In genomic region chr10:125271448-125271847, GRCm38 (mm10) we compare ENCODE assay signal across 20 mouse cellular contexts.
DNase-seq lines count a peak whose midpoint lies in the region; ATAC-seq and TF ChIP-seq lines count a peak whose summit lies in the region.
"Had no signal": no experiment of that assay in that cellular context is flagged by ENCODE, and none has a peak within 500 bp of the region (broad histone marks: within the 10 kb centered on the region; RNA-seq: fewer than 3 reads in every experiment).

No protein-coding gene starts in this region.

- DNase-seq in liver, embryonic 11.5 days (ENCODE audit: low spot score) = no peak
- DNase-seq in lung, adult 2 months = peak; percentile 21
- peak; percentile 41 for DNase-seq in lung, postnatal 36 days
- no peak for DNase-seq in gastrocnemius, postnatal 25 days
- DNase-seq in forebrain, embryonic 10.5 days (ENCODE audit: extremely low spot score, low spot score) = no peak
- no peak for DNase-seq in spleen, adult 18-20 months
- DNase-seq: adrenal gland, postnatal 25 days; cerebellum, adult 11-12 months; cerebellum, postnatal 14 days; heart, adult 11 months; kidney, adult 9 months had no signal

- WGBS in liver, embryonic 15.5 days (ENCODE audit: insufficient replicate concordance) = 45% methylated on average over 5 of the region's 5 CpGs
- WGBS in liver, embryonic 11.5 days = 60% methylated on average over 5 of the region's 5 CpGs
- WGBS in lung, adult 2 months = 44% methylated on average over 5 of the region's 5 CpGs
- 82% methylated on average over 5 of the region's 5 CpGs for WGBS in stomach, embryonic 14.5 days
- WGBS in forebrain, embryonic 10.5 days = 88% methylated on average over 5 of the region's 5 CpGs

- no peaks in the 10 kb centered on the region for H3K27me3 ChIP-seq in liver, embryonic 15.5 days
- no peaks in the 10 kb centered on the region for H3K27me3 ChIP-seq in liver, embryonic 11.5 days (replicated peaks; ENCODE audit: control insufficient read depth, insufficient read depth, low read length)
- H3K27me3 ChIP-seq in stomach, embryonic 14.5 days (ENCODE audit: control insufficient read depth, insufficient read depth, low read length) = no peaks in the 10 kb centered on the region
- H3K27me3 ChIP-seq in forebrain, embryonic 10.5 days (ENCODE audit: poor library complexity, severe bottlenecking) = no peaks in the 10 kb centered on the region
- H3K27me3 ChIP-seq: forebrain, embryonic 12.5 days; heart, embryonic 12.5 days; midbrain, embryonic 12.5 days; neural tube, embryonic 13.5 days had no signal

- no peak for TF ChIP-seq POLR2A in lung, adult 2 months (IDR thresholded peaks at IDR 0.05; ENCODE audit: borderline replicate concordance, extremely low read depth, low read depth, low read length)

- 0 out of 2 replicates have a peak, but pooled peaks have one; percentile 25 for ATAC-seq in liver, embryonic 15.5 days (ENCODE audit: insufficient read depth)
- ATAC-seq in liver, embryonic 11.5 days (replicated peaks; ENCODE audit: low FRiP score) = no peak
- no peak for ATAC-seq in stomach, embryonic 14.5 days (ENCODE audit: insufficient number of reproducible peaks, insufficient read depth, low FRiP score, low read depth)
- ATAC-seq: activated CD4-positive, CD25-positive, alpha-beta regulatory T cell, adult 4 months had no signal

- H3K4me2 ChIP-seq in liver, embryonic 15.5 days = no peak overlapping the region
- no peak overlapping the region for H3K4me2 ChIP-seq in liver, embryonic 11.5 days
- no peak overlapping the region for H3K4me2 ChIP-seq in stomach, embryonic 14.5 days (replicated peaks; ENCODE audit: low read depth, low read length)
- H3K4me2 ChIP-seq: forebrain, embryonic 12.5 days; heart, embryonic 12.5 days; hindbrain, embryonic 14.5 days; midbrain, embryonic 12.5 days; neural tube, embryonic 13.5 days had no signal

- no peaks in the 10 kb centered on the region for H3K36me3 ChIP-seq in liver, embryonic 15.5 days (replicated peaks)
- H3K36me3 ChIP-seq in liver, embryonic 11.5 days (ENCODE audit: control insufficient read depth, insufficient read depth, low read length) = no peaks in the 10 kb centered on the region
- H3K36me3 ChIP-seq in stomach, embryonic 14.5 days (ENCODE audit: control insufficient read depth, insufficient read depth, low read length) = no peaks in the 10 kb centered on the region
- H3K36me3 ChIP-seq in forebrain, embryonic 10.5 days (replicated peaks) = no peaks in the 10 kb centered on the region
- H3K36me3 ChIP-seq: forebrain, embryonic 12.5 days; G1E; heart, embryonic 12.5 days; midbrain, embryonic 12.5 days; neural tube, embryonic 13.5 days had no signal

- no peak overlapping the region for H3K9ac ChIP-seq in liver, embryonic 15.5 days
- no peak overlapping the region for H3K9ac ChIP-seq in liver, embryonic 11.5 days (ENCODE audit: low read depth, low read length)
- H3K9ac ChIP-seq in stomach, embryonic 14.5 days (replicated peaks; ENCODE audit: low read depth, low read length) = no peak overlapping the region
- H3K9ac ChIP-seq: forebrain, embryonic 12.5 days; heart, embryonic 12.5 days; hindbrain, embryonic 14.5 days; midbrain, embryonic 12.5 days; neural tube, embryonic 13.5 days had no signal

- no peak for TF ChIP-seq CTCF in lung, adult 2 months (IDR thresholded peaks at IDR 0.05; ENCODE audit: insufficient read depth, low read length)

- no peaks in the 10 kb centered on the region for H3K9me3 ChIP-seq in liver, embryonic 15.5 days (replicated peaks)
- H3K9me3 ChIP-seq in liver, embryonic 11.5 days (ENCODE audit: control insufficient read depth, low read length) = no peaks in the 10 kb centered on the region
- no peaks in the 10 kb centered on the region for H3K9me3 ChIP-seq in stomach, embryonic 14.5 days (ENCODE audit: control insufficient read depth, low read depth, low read length)
- no peaks in the 10 kb centered on the region for H3K9me3 ChIP-seq in forebrain, embryonic 10.5 days
- H3K9me3 ChIP-seq: forebrain, embryonic 12.5 days; heart, embryonic 12.5 days; midbrain, embryonic 12.5 days; neural tube, embryonic 13.5 days had no signal

- peaks cover 6% of the 10 kb centered on the region for H3K4me1 ChIP-seq in liver, embryonic 15.5 days (replicated peaks)
- H3K4me1 ChIP-seq in liver, embryonic 11.5 days (replicated peaks; ENCODE audit: control insufficient read depth, insufficient read depth, low read length) = no peaks in the 10 kb centered on the region
- H3K4me1 ChIP-seq in lung, adult 2 months (ENCODE audit: control insufficient read depth, insufficient read depth, low read length) = no peaks in the 10 kb centered on the region; the same call in none of the 2 replicates
- no peaks in the 10 kb centered on the region for H3K4me1 ChIP-seq in stomach, embryonic 14.5 days (ENCODE audit: control insufficient read depth, insufficient read depth, low read length)
- peaks cover 16% of the 10 kb centered on the region for H3K4me1 ChIP-seq in forebrain, embryonic 10.5 days

- H3K4me3 ChIP-seq in liver, embryonic 15.5 days (replicated peaks) = no peak overlapping the region
- H3K4me3 ChIP-seq in liver, embryonic 11.5 days (ENCODE audit: low read depth, low read length) = no peak overlapping the region
- H3K4me3 ChIP-seq in lung, adult 2 months (replicated peaks; ENCODE audit: extremely low read depth, low read depth, low read length) = no peak overlapping the region
- no peak overlapping the region for H3K4me3 ChIP-seq in stomach, embryonic 14.5 days (ENCODE audit: low read depth, low read length)
- H3K4me3 ChIP-seq in forebrain, embryonic 10.5 days = no peak overlapping the region
- H3K4me3 ChIP-seq: forebrain, embryonic 12.5 days; heart, embryonic 12.5 days; midbrain, embryonic 12.5 days; neural tube, embryonic 13.5 days had no signal

- H3K27ac ChIP-seq in liver, embryonic 15.5 days (replicated peaks) = no peak overlapping the region
- no peak overlapping the region for H3K27ac ChIP-seq in liver, embryonic 11.5 days (ENCODE audit: low read depth, low read length)
- peak overlapping the region; percentile 35; the same call in 1 of the 2 replicates for H3K27ac ChIP-seq in stomach, embryonic 14.5 days (ENCODE audit: low read length)
- H3K27ac ChIP-seq in forebrain, embryonic 10.5 days = no peak overlapping the region
- H3K27ac ChIP-seq: forebrain, embryonic 12.5 days; hindbrain, embryonic 14.5 days; midbrain, embryonic 12.5 days; neural tube, embryonic 13.5 days had no signal

Comparison
In these comparisons a context has a peak if more than half of its experiments do, and no peak if none do; other contexts are left out.
1. DNase-seq: peak in lung, adult 2 months (single experiment) and lung, postnatal 36 days (single experiment); none in liver, embryonic 11.5 days (single experiment), gastrocnemius, postnatal 25 days (single experiment), forebrain, embryonic 10.5 days (single experiment) and spleen, adult 18-20 months (0 of 2).